Comparison of ENCODE assay signal across 24 mouse cellular contexts in the genomic region with DNA sequence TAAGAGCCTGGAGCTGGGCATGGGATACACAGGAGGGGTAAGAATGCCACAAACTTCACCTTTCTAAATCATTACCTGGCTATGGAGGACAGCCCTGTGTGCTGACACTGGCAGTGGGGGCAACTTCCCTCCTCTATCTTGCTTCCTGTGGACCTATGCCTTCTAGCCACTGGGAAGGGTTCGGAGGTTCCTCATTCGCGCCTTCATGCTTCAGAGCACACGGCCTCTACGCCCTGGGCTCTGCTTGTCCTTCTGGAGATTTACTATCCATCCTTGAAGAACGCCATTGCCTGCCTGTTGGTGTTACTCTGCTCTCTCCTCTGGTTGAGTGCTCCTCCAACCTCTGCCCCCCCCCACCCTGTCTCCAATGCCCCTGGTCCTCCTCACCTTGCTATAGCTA.
DNase-seq lines count a peak whose midpoint lies in the region; ATAC-seq and TF ChIP-seq lines count a peak whose summit lies in the region.
"Had no signal": no experiment of that assay in that cellular context is flagged by ENCODE, and none has a peak within 500 bp of the region (broad histone marks: within the 10 kb centered on the region; RNA-seq: fewer than 3 reads in every experiment).

No protein-coding gene starts in this region.

- ATAC-seq in hematopoietic stem cell, adult 5-6 weeks (replicated peaks in 1 of 2; ENCODE audit: insufficient read depth in 1 of 2, low FRiP score in 2 of 2, low TSS enrichment in 1 of 2, low read depth in 1 of 2, poor library complexity in 2 of 2, severe bottlenecking in 2 of 2): peak; percentile 42 to 72; a peak in 3 of 4 replicates
- peak; percentile 57 for ATAC-seq in kidney, embryonic 15.5 days (replicated peaks; ENCODE audit: low FRiP score)
- ATAC-seq in megakaryocyte progenitor cell, adult 5-6 weeks (replicated peaks; ENCODE audit: poor library complexity): peak; percentile 77
- ATAC-seq: forebrain, embryonic 13.5 days; intestine, postnatal 0 days; midbrain, embryonic 16.5 days had no signal

- H3K36me3 ChIP-seq in kidney, adult 2 months (ENCODE audit: control insufficient read depth, insufficient read depth, low read length): no peaks in the 10 kb centered on the region
- H3K36me3 ChIP-seq in kidney, embryonic 15.5 days: no peaks in the 10 kb centered on the region
- H3K36me3 ChIP-seq: heart, embryonic 13.5 days; midbrain, embryonic 10.5 days had no signal

- WGBS in kidney, adult 2 months: 48% methylated on average over 6 of the region's 6 CpGs
- WGBS in kidney, embryonic 15.5 days: 23% methylated on average over 6 of the region's 6 CpGs

- no peak overlapping the region for H3K27ac ChIP-seq in kidney, adult 2 months (ENCODE audit: insufficient read depth, low read depth, low read length)
- peak overlapping the region; percentile 59 for H3K27ac ChIP-seq in kidney, embryonic 15.5 days
- H3K27ac ChIP-seq: forebrain, embryonic 13.5 days; heart, embryonic 13.5 days; layer of hippocampus, adult 2 months; midbrain, embryonic 10.5 days had no signal

- DNase-seq in kidney, adult 2 months: peak; percentile 51
- no peak for DNase-seq in kidney, postnatal 14 days
- no peak for DNase-seq in frontal cortex, postnatal 25 days (ENCODE audit: low spot score in 2 of 2)
- DNase-seq in cerebellum, postnatal 10 days: no peak
- DNase-seq: adrenal gland, adult 2 months; cerebellum, adult 11-12 months; cerebellum, postnatal 14 days; gastrocnemius, postnatal 10 days; heart, adult 18-20 months; heart, postnatal 14 days; lung, postnatal 4 days; right cerebral cortex, postnatal 25 days; spleen, adult 18-20 months; thymus, postnatal 25 days had no signal

- no peaks in the 10 kb centered on the region for H3K9me3 ChIP-seq in kidney, embryonic 15.5 days (replicated peaks)
- H3K9me3 ChIP-seq: forebrain, embryonic 13.5 days; heart, embryonic 13.5 days; midbrain, embryonic 10.5 days had no signal

- H3K9ac ChIP-seq in kidney, embryonic 15.5 days: no peak overlapping the region
- H3K9ac ChIP-seq: forebrain, embryonic 13.5 days; heart, embryonic 13.5 days had no signal

- H3K4me3 ChIP-seq in kidney, adult 2 months (ENCODE audit: insufficient read depth, low read depth, low read length): no peak overlapping the region
- H3K4me3 ChIP-seq in kidney, embryonic 15.5 days (replicated peaks): no peak overlapping the region
- H3K4me3 ChIP-seq: forebrain, embryonic 13.5 days; heart, embryonic 13.5 days; layer of hippocampus, adult 2 months; midbrain, embryonic 10.5 days; myocyte had no signal

- H3K4me1 ChIP-seq in kidney, adult 2 months (ENCODE audit: control insufficient read depth, insufficient read depth, low read length): no peaks in the 10 kb centered on the region
- peaks cover 33% of the 10 kb centered on the region for H3K4me1 ChIP-seq in kidney, embryonic 15.5 days

- no peak for TF ChIP-seq CTCF in kidney, adult 2 months (conservative IDR thresholded peaks at IDR 0.05; ENCODE audit: insufficient read depth, insufficient read length, low read depth, low read length)

- no peak overlapping the region for H3K4me2 ChIP-seq in kidney, embryonic 15.5 days
- H3K4me2 ChIP-seq: forebrain, embryonic 13.5 days; heart, embryonic 13.5 days had no signal

- H3K27me3 ChIP-seq in kidney, adult 2 months (replicated peaks; ENCODE audit: control insufficient read depth, insufficient read depth, low read length): no peaks in the 10 kb centered on the region
- H3K27me3 ChIP-seq in kidney, embryonic 15.5 days: no peaks in the 10 kb centered on the region
- H3K27me3 ChIP-seq: heart, embryonic 13.5 days had no signal

- TF ChIP-seq POLR2A in kidney, adult 2 months (IDR thresholded peaks at IDR 0.05; ENCODE audit: low read depth, low read length): no peak
